Mouse (Mus musculus) forebrain, embryonic 10.5 days (tissue): ENCODE measurements around the gene Ndufs2. TPM values are rescaled to one million over a fixed set of nuclear protein-coding genes. Genes with fewer than 3 reads are reported as not detected.
A peak's percentile ranks its signal among the peaks of the same experiment; 100 is the strongest.

ENCODE experiments used
- DNase-seq: peaks from one replicate; pipeline ENCODE4 v3.0.0-alpha.2; 2017; ENCODE audit warnings: low spot score; ENCODE audit errors: extremely low spot score
- H3K27ac ChIP-seq: fragments of 300-500 bp; sonication (generic); 2 replicates; pipeline ENCODE4 v1.5.1; 2016; ENCODE audit warnings: mild to moderate bottlenecking
- H3K27me3 ChIP-seq: fragments of 300-500 bp; sonication (generic); 2 replicates; pipeline ENCODE4 v1.6.1; 2016; ENCODE audit warnings: mild to moderate bottlenecking; ENCODE audit not compliant: poor library complexity, severe bottlenecking
- H3K36me3 ChIP-seq: fragments of 300-500 bp; sonication (generic); replicated peaks from 2 replicates; pipeline ENCODE4 v1.6.1; 2016; ENCODE audit warnings: mild to moderate bottlenecking, moderate library complexity
- H3K4me1 ChIP-seq: fragments of 300-500 bp; sonication (generic); 2 replicates; pipeline ENCODE4 v1.6.1; 2016
- H3K4me3 ChIP-seq: fragments of 300-500 bp; sonication (generic); 2 replicates; pipeline ENCODE4 v1.5.1; 2016; ENCODE audit warnings: mild to moderate bottlenecking, moderate library complexity
- H3K9me3 ChIP-seq: fragments of 300-500 bp; sonication (generic); 2 replicates; pipeline ENCODE4 v1.6.1; 2016; ENCODE audit warnings: mild to moderate bottlenecking, moderate library complexity
- WGBS: fragments of 180-500 bp; shearing (Covaris S2); methylation state at CpG from one replicate; pipeline ENCODE4 v1.1.7; 2016; 5-methylcytosine and 5-hydroxymethylcytosine counted together
- polyA plus RNA-seq: library from polyadenylated mRNA; unstranded; fragments of >200 nt; fragmentation: Nextera tagmentation; extraction: Ambion mirVana; gene quantifications from 2 replicates; pipeline ENCODE4 v1.2.1, GENCODE M21; 2016

The Ndufs2 gene
- polyA plus RNA-seq = 270 and 274 TPM in 2 replicates

DNA sequence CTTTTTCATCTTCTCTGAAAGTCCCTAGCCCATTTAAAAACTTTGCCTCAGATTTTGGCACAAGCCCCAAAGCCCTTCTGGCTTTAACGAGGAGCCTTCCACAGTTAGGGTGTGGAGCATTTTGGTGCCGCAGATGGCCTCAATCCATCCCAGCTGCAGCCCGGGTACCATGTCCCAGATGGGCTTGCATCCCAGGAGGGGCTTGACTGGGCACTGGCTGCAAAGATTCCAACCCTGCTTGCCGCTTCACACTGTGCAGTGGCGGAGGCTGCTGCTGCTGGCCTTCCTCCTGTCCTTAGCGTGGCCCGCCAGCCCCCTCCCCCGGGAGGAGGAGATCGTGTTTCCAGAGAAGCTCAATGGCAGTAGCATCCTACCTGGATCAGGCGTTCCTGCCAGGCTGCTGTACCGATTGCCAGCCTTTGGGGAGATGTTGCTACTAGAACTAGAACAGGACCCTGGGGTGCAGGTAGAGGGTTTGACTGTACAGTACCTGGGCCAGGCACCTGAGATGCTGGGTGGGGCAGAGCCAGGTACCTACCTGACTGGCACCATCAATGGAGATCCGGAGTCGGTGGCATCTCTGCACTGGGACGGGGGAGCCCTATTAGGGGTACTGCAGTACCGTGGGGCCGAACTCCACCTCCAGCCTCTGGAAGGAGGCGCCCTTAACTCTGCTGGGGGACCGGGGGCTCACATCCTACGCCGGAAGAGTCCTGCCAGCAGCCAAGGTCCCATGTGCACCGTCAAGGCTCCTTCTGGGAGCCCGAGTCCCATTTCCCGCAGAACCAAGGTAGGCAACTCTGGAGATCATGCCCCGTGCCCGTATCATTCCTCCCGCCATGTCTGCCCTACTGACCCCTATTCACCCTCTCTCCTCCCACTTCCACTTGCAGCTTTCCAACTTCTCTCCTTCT is at the start of gene Ndufs2:
TSS of gene Ndufs2 (minus strand) at position 709 of the 914 bp plus-strand sequence.
- peaks cover 70% of the 10 kb centered on the region for H3K4me1 ChIP-seq
- no peaks in the 10 kb centered on the region for H3K9me3 ChIP-seq
- 12% methylated on average over 26 of the region's 26 CpGs for WGBS
- no peak for DNase-seq
- peaks cover 14% of the 10 kb centered on the region for H3K27me3 ChIP-seq
- peak within 1 kb of the TSS; percentile 53 for H3K4me3 ChIP-seq
- peak within 1 kb of the TSS; percentile 87 for H3K27ac ChIP-seq
- peaks cover 29% of the 10 kb centered on the region for H3K36me3 ChIP-seq

- no peaks in the 10 kb centered on the region for H3K9me3 ChIP-seq
- H3K27ac ChIP-seq = no peak overlapping the region
- H3K4me3 ChIP-seq = no peak overlapping the region
- no peaks in the 10 kb centered on the region for H3K36me3 ChIP-seq
- peaks cover 9% of the 10 kb centered on the region for H3K4me1 ChIP-seq
- 65% methylated on average over 3 of the region's 3 CpGs for WGBS
- DNase-seq = no peak
- H3K27me3 ChIP-seq = peaks cover 32% of the 10 kb centered on the region
These were observed 47.0 kb upstream of the Ndufs2 start for GRCm38 (mm10) chr1:171298226-171298625.

DNA sequence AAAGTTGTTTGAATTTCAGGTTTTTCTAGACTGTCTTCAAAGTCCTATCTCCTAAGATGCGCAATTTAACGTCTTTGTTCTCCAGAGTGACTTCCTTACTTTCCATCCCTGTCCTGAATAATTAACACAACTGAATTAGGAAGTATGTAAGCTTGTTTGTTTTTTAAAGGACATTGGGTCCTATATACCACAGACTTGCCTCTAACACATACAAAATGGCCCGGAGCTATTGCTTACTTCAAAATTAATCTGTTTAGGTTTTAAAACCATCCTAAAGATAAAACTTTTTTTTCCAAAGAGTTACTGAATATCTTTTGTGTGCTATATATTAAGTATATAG is 43.8 kb upstream of the Ndufs2 start:
- 16% methylated on average over 3 of the region's 3 CpGs for WGBS
- DNase-seq = no peak
- peaks cover 32% of the 10 kb centered on the region for H3K27me3 ChIP-seq
- H3K4me1 ChIP-seq = peaks cover 20% of the 10 kb centered on the region
- H3K4me3 ChIP-seq = peak overlapping the region; percentile 84
- no peaks in the 10 kb centered on the region for H3K9me3 ChIP-seq
- H3K36me3 ChIP-seq = peaks cover 8% of the 10 kb centered on the region
- peak overlapping the region; percentile 99 for H3K27ac ChIP-seq

GRCm38 (mm10) chr1:171294298-171295062 is 43.3 kb upstream of the Ndufs2 start, which contains the start of gene Ufc1:
TSS of gene Ufc1 (minus strand) at chr1:171295024.
- Histone ChIP-seq H3K36me3 (peaks cover 13% of the 10 kb centered on the region), H3K9me3 (no peaks in the 10 kb centered on the region), H3K27ac (peak within 1 kb of the TSS; percentile 99), H3K27me3 (peaks cover 32% of the 10 kb centered on the region), H3K4me1 (peaks cover 20% of the 10 kb centered on the region), H3K4me3 (peak within 1 kb of the TSS; percentile 84)
- peak; percentile 86 for DNase-seq
- WGBS = under 1% methylated on average over 42 of the region's 42 CpGs

DNA sequence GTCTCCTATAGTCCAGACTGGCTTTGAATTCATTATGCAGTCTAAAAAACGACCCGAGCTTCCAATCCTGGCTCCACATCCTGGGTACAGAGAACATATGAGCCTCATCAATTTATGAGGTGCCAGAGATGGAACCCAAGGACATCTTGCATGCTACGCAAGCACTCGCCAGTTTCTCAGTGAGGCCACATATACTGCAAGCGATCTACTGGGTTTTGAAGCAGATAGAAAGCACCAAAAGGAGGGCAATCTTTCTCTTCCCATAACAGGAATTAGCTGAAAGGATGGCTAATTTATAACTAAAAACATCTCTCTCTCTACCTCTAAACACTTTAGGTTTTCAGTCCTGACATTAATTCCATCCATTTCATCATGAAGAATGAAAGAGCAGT is 42.7 kb upstream of the Ndufs2 start:
- Histone ChIP-seq H3K36me3 (peaks cover 19% of the 10 kb centered on the region), H3K4me3 (peak overlapping the region; percentile 84), H3K4me1 (peaks cover 20% of the 10 kb centered on the region), H3K27me3 (peaks cover 32% of the 10 kb centered on the region), H3K27ac (peak overlapping the region; percentile 99), H3K9me3 (no peaks in the 10 kb centered on the region)
- 53% methylated on average over 5 of the region's 5 CpGs for WGBS
- no peak for DNase-seq

- 91% methylated on average over 3 of the region's 3 CpGs for WGBS
- H3K27ac ChIP-seq = no peak overlapping the region
- H3K27me3 ChIP-seq = peaks cover 29% of the 10 kb centered on the region
- no peak for DNase-seq
- H3K4me1 ChIP-seq = peaks cover 26% of the 10 kb centered on the region
- H3K9me3 ChIP-seq = no peaks in the 10 kb centered on the region
- H3K36me3 ChIP-seq = peaks cover 24% of the 10 kb centered on the region
- peak overlapping the region; percentile 84 for H3K4me3 ChIP-seq
These were observed 42.2 kb upstream of the Ndufs2 start for GRCm38 (mm10) chr1:171293351-171293750.

GRCm38 (mm10) chr1:171288328-171288727 is 37.1 kb upstream of the Ndufs2 start:
- WGBS = 67% methylated on average over 4 of the region's 4 CpGs
- H3K27me3 ChIP-seq = no peaks in the 10 kb centered on the region
- no peaks in the 10 kb centered on the region for H3K9me3 ChIP-seq
- peaks cover 47% of the 10 kb centered on the region for H3K4me1 ChIP-seq
- H3K36me3 ChIP-seq = peaks cover 61% of the 10 kb centered on the region
- peak overlapping the region; percentile 97 for H3K4me3 ChIP-seq
- no peak for DNase-seq
- peak overlapping the region; percentile 100 for H3K27ac ChIP-seq

DNA sequence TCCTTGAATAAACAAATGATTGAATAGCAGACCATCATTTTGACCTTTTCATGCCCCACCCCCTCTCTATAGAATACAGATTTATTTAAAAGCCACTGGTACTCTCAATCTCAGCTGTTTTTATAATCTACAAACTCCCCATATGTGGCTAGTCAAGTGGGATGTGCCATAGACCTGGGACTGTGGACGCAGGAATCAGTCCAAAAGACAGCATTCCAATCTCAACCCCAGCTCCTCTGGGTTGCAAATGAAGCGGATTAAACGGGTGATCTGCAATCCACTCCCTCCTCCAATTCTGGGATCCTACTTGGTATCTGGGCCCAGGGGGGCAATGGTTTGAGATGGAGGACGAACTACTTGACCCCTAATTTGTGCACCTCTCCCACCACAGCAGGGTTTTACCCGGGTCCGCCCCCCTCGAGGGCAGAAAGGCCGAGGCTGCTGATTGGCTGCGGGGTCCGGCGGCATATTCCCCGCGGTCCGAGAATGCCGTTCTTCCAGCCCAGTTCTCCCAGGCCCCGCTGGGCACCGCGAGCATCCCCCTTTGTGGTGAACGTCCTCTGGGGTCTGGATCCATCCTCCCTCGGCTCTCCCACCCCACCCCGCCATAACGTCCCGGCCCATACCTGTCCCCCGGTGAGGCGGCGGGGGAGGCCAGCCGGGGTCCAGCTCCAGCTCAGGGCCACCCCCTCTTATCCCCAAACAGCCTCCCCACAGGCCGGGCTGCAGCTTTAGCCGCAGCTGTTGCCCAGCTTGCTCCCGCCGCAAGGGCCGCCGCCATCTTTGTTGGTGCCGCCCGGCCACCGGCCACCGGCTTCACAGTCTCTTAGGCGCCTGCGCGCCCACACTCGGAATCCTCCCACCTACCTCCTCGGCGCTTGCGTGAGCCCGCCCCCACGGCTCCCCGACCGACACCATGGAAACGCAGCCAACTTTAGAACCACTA is 36.2 kb upstream of the Ndufs2 start, which contains the start of gene Usp21:
TSS of gene Usp21 (minus strand) at position 856 of the 946 bp plus-strand sequence.
- Histone ChIP-seq H3K27ac (peak within 1 kb of the TSS; percentile 100), H3K27me3 (no peaks in the 10 kb centered on the region), H3K9me3 (no peaks in the 10 kb centered on the region), H3K4me1 (peaks cover 42% of the 10 kb centered on the region), H3K36me3 (peaks cover 68% of the 10 kb centered on the region), H3K4me3 (peak within 1 kb of the TSS; percentile 97)
- under 1% methylated on average over 49 of the region's 49 CpGs for WGBS
- peak; percentile 93 for DNase-seq

DNA sequence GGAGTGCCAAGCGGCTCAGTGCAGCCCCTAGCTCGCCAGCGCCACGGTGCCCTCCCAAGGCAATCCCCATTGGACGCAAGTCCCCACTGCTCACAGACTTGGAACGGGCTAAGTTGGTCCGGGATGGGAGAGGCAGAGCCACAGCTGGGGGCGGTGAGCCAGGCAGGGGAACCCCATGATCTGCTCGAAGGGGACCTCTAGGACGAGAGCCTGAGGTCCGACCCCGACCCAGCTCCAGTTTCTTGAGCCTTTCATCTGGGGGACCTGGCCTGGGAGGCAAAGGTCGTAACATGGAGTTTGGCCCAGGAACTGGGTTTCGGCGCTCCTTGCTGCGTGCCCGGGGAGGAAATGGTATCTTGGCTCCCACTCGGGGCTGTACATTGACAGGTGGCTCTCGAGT is 35.3 kb upstream of the Ndufs2 start:
- H3K27ac ChIP-seq = peak overlapping the region; percentile 100
- WGBS = 91% methylated on average over 19 of the region's 19 CpGs
- no peaks in the 10 kb centered on the region for H3K9me3 ChIP-seq
- peaks cover 50% of the 10 kb centered on the region for H3K4me1 ChIP-seq
- peak overlapping the region; percentile 97 for H3K4me3 ChIP-seq
- H3K27me3 ChIP-seq = no peaks in the 10 kb centered on the region
- DNase-seq = no peak
- peaks cover 71% of the 10 kb centered on the region for H3K36me3 ChIP-seq

DNA sequence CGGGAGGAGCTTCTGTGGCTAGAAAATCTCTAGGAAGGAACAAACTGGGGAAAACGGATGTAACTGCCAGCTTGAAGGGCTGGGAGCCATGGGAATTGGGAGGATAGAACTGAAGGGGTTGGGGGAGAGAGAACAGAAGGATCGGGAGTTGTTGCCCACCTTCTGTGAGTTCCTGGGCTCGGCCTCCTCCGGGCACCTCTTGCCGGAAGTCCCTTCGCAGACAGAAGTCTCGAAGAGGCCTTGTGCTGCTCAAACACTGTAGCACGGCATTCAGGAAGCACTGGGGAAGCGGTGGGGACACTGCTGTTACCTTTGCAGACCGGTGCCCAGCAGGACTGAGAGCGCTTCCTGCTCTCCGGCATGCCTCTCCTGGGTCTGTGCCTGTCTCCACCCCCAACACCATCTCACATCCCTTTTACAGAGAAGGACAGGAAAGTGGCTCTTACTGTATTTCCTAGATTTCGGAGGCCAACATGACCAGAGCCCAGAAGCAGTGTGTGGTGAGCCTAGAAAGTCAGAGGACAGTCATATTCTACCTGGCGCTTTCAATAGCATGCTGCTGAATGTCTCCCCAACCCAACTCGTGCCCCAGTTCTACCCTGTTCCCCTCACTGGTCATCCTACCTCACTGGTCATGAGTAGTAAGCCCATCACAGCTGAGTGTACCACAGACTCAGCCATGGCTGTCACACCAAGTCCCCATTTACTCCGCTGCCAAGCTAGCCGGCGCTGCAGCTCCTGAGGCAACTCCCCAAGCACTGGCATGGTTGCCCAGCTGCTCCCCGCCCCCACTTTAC is 34.1 kb upstream of the Ndufs2 start:
- peaks cover 70% of the 10 kb centered on the region for H3K36me3 ChIP-seq
- 88% methylated on average over 20 of the region's 20 CpGs for WGBS
- no peaks in the 10 kb centered on the region for H3K9me3 ChIP-seq
- no peak for DNase-seq
- no peaks in the 10 kb centered on the region for H3K27me3 ChIP-seq
- peaks cover 52% of the 10 kb centered on the region for H3K4me1 ChIP-seq
- no peak overlapping the region for H3K27ac ChIP-seq
- H3K4me3 ChIP-seq = peak overlapping the region; percentile 10; the same call in 1 of the 2 replicates

GRCm38 (mm10) chr1:171284491-171284890 is 33.3 kb upstream of the Ndufs2 start:
- 91% methylated on average over 15 of the region's 15 CpGs for WGBS
- Histone ChIP-seq H3K4me3 (no peak overlapping the region), H3K9me3 (no peaks in the 10 kb centered on the region), H3K36me3 (peaks cover 62% of the 10 kb centered on the region), H3K27ac (no peak overlapping the region), H3K4me1 (peaks cover 60% of the 10 kb centered on the region), H3K27me3 (no peaks in the 10 kb centered on the region)
- DNase-seq = no peak
